Mouse (Mus musculus) cortical plate, adult 2 months (tissue): ENCODE results near the gene Spred3.

Experiments used
- CTCF ChIP-seq: fragments of 200-500 bp; IDR thresholded peaks from 2 replicates; pipeline ENCODE4 v1.5.1; 2011; ENCODE audit warnings: mild to moderate bottlenecking, control low read depth, low read length; ENCODE audit not compliant: insufficient read depth; ENCODE audit errors: extremely low read depth
- POLR2A ChIP-seq: fragments of 200-500 bp; IDR thresholded peaks from 2 replicates; pipeline ENCODE4 v1.6.1; 2011; ENCODE audit warnings: mild to moderate bottlenecking, low read length, control low read depth; ENCODE audit not compliant: insufficient read depth; ENCODE audit errors: extremely low read depth

- no peak for TF ChIP-seq CTCF
- no peak for TF ChIP-seq POLR2A
Observed at GRCm38 (mm10) chr7:29151486-29151885, 18.7 kb downstream of the Spred3 start.
